Mouse (Mus musculus) monocyte, adult 59 days (primary cell): ENCODE data around the gene Kif9. TPM values are rescaled to one million over a fixed set of nuclear protein-coding genes. Genes with fewer than 3 reads are reported as not detected.

Source experiments
- total RNA-seq, 2 experiments: library from RNA; stranded (reverse); gene quantifications; one replicate each; pipeline ENCODE4 v1.2.4; 2023

Kif9 gene
- total RNA-seq = 1 to 10 TPM; 5.2 to 8.6 TPM

DNA sequence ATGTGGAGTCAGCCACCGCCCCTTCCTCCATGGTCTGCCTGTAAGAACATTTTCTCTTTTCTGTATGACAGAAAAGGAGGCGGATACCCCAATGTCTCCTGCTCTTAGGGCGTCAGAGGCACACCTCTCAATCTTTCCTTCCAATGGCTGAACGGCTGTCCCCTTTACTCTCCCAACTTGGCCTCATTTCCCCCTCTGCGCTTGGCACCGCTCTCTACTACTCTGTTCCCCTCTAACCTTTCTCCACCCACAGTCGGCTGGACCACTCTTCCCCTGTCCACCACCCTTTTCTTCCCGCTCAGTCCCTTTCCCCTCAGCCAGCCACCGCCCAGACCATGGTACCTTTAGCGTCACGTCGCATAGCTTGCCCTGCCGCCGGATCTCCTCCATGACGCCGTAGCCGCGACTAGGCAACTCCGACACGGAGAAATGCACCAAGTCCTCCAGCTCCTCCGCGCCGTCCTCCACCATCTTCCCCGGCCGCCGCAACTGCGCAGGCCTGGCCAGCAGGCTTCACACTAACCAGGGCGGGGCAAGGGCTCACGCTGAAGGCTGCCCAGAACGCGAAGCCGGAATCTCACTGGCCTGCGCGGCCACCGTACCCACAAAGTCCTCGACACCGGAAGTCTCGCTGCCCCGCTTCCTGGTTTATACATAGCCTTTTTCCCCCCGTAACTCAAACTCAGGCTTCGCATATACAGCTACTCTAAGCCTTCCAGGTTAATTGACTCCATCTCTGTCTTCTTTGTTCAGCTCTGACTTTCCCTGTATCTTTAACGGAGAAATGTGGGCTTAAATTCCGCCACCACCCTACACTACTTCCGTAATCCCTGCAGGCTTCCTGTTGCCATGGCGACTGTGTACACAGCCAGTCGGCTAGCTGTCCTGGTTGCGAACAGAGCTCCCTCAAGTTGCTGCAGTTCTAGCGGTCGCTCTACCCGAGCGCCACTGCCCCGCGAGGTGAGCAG lies at the start of gene Kif9, which contains the start of gene Klhl18:
Gene Kif9 (plus strand): TSS at position 835 of the 968 bp plus-strand sequence.
Gene Klhl18 (minus strand): TSS at position 571 of the 968 bp plus-strand sequence.

DNA sequence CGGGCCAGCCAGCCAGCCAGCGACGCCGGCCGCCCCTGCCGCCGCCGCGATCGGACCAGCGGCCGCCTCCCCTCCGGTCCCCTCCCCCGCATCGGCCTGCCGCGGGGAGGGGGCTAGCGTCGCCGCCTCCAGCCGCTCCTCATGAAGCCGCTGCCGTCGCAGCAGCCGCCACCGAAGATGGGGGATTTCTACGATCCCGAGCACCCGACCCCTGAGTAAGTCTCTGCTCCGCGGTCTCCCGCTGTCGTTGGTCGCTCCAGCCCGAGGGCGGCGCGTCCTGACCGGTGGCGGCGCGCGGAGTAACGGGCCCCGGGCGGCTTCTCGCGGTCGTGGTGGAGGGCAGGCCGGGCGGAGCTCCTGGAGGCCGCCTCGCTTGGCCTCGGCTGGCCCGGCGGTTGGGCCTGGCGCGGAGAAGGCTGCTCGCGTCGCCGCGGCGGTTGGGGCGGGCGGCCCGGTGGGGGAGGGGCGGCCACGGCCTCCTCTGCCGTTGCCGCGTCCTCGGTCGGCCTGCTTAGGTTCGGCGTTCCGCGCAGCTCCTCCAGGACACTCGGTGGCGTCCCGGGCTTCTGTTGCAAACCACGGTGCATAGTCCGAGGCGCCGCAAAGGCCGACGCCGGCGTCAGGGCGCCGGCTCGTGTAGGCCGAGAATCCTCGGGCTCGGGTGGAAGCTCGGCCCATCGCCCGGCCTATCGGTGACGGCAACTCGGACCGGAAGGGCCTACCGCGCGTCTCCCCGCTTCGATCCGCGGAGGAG lies 56.0 kb downstream of the Kif9 start, which contains the start of gene Setd2:
Gene Setd2 (plus strand): TSS at position 60 of the 754 bp plus-strand sequence.

Other genes with a start within 250 kb of the Kif9 start
- gene Cspg5, start 233.2 kb upstream of the Kif9 start, total RNA-seq = under 1 TPM; 0.68 to 0.85 TPM
- gene Elp6, start 171.8 kb upstream of the Kif9 start, total RNA-seq = 1 to 10 TPM; 2.6 to 3.8 TPM
- gene Scap, start 143.7 kb upstream of the Kif9 start, total RNA-seq = 10 to 100 TPM; 39.9 to 42.5 TPM
- 10 to 100 TPM; 57.1 to 57.7 TPM for gene Ptpn23, start 68.7 kb upstream of the Kif9 start, total RNA-seq
- 1 to 10 TPM; 2.8 to 3.9 TPM for gene Ngp, start 57.2 kb upstream of the Kif9 start, total RNA-seq
- 10 to 100 TPM; 55.5 to 57.3 TPM for gene Klhl18, start 264 bp upstream of the Kif9 start, total RNA-seq
- 100 to 1,000 TPM; 125 to 146 TPM for gene Setd2, start 55.6 kb downstream of the Kif9 start, total RNA-seq
- gene Nradd, start 147.5 kb downstream of the Kif9 start, total RNA-seq = 1 to 10 TPM; 2.5 to 5.0 TPM
- gene Nbeal2, start 177.2 kb downstream of the Kif9 start, total RNA-seq = 100 to 1,000 TPM; 116 TPM
- gene Ccdc12, start 179.5 kb downstream of the Kif9 start, total RNA-seq = 100 to 1,000 TPM; 202 to 242 TPM